Mouse (Mus musculus) small intestine, adult 2 months (tissue): Measurements from ENCODE around the gene Cntn4. TPM values are rescaled to one million over a fixed set of nuclear protein-coding genes. Genes with fewer than 3 reads are reported as not detected.

Experiments
- H3K27ac ChIP-seq: fragments of 200-500 bp; 2 replicates; pipeline ENCODE4 v1.5.1; 2012; ENCODE audit warnings: low read depth, low read length, control low read depth, inconsistent platforms; ENCODE audit not compliant: insufficient read depth
- H3K27me3 ChIP-seq: fragments of 200-500 bp; 2 replicates; pipeline ENCODE4 v1.6.1; 2012; ENCODE audit warnings: mild to moderate bottlenecking, moderate library complexity, low read length, inconsistent platforms; ENCODE audit not compliant: control insufficient read depth, insufficient read depth
- H3K36me3 ChIP-seq: fragments of 200-500 bp; 2 replicates; pipeline ENCODE4 v1.6.1; 2012; ENCODE audit warnings: mild to moderate bottlenecking, low read length, control low read depth, inconsistent platforms; ENCODE audit not compliant: control insufficient read depth, insufficient read depth
- H3K4me1 ChIP-seq: fragments of 200-500 bp; 2 replicates; pipeline ENCODE4 v1.6.1; 2012; ENCODE audit warnings: low read length, inconsistent platforms, mixed read lengths; ENCODE audit not compliant: control insufficient read depth, insufficient read depth, insufficient read length
- H3K4me3 ChIP-seq: fragments of 200-500 bp; 2 replicates; pipeline ENCODE4 v1.5.1; 2012; ENCODE audit warnings: low read depth, mild to moderate bottlenecking, control low read depth, inconsistent platforms, low read length, moderate library complexity
- CTCF ChIP-seq: fragments of 200-500 bp; IDR thresholded peaks from 2 replicates; pipeline ENCODE4 v1.5.1; 2012; ENCODE audit warnings: low read depth, mild to moderate bottlenecking, control low read depth, inconsistent platforms, low read length, moderate library complexity, mixed read lengths; ENCODE audit not compliant: insufficient replicate concordance, insufficient read length; ENCODE audit errors: extremely low read depth
- POLR2A ChIP-seq: fragments of 200-500 bp; IDR thresholded peaks from 2 replicates; pipeline ENCODE4 v1.6.1; 2012; ENCODE audit warnings: low read depth, mild to moderate bottlenecking, control low read depth, inconsistent platforms, low read length, moderate library complexity
- WGBS: fragments of 180-500 bp; shearing (Covaris S2); methylation state at CpG from one replicate; pipeline ENCODE4 v1.1.7; 2018; 5-methylcytosine and 5-hydroxymethylcytosine counted together
- polyA plus RNA-seq: library from polyadenylated mRNA; depleted of rRNA; stranded (reverse); fragments of >200 nt; gene quantifications from 2 replicates; pipeline ENCODE4 v1.2.3, GENCODE M21; 2012

Gene Cntn4
- polyA plus RNA-seq, 1 experiment, result not detected

- no peak overlapping the region for H3K4me3 ChIP-seq
- H3K36me3 ChIP-seq, result no peaks in the 10 kb centered on the region
- H3K4me1 ChIP-seq, result no peaks in the 10 kb centered on the region
- no peak overlapping the region for H3K27ac ChIP-seq
- H3K27me3 ChIP-seq, result no peaks in the 10 kb centered on the region
- TF ChIP-seq CTCF, result no peak
- no peak for TF ChIP-seq POLR2A
Measured at GRCm38 (mm10) chr6:105688195-105688594, 10.7 kb downstream of the Cntn4 start.

- H3K36me3 ChIP-seq, result no peaks in the 10 kb centered on the region
- 34% methylated on average over 6 of the region's 6 CpGs for WGBS
- TF ChIP-seq CTCF, result no peak
- no peak for TF ChIP-seq POLR2A
- H3K4me3 ChIP-seq, result no peak overlapping the region
- no peaks in the 10 kb centered on the region for H3K27me3 ChIP-seq
- H3K27ac ChIP-seq, result no peak overlapping the region
- no peaks in the 10 kb centered on the region for H3K4me1 ChIP-seq
Measured at GRCm38 (mm10) chr6:105742026-105742425, 64.6 kb downstream of the Cntn4 start.

GRCm38 (mm10) chr6:105780616-105781015, 103.2 kb downstream of the Cntn4 start:
- WGBS, result 69% methylated on average over 1 of the region's 1 CpGs
- no peaks in the 10 kb centered on the region for H3K27me3 ChIP-seq
- H3K36me3 ChIP-seq, result no peaks in the 10 kb centered on the region
- TF ChIP-seq CTCF (no peak), POLR2A (no peak)
- no peaks in the 10 kb centered on the region for H3K4me1 ChIP-seq
- no peak overlapping the region for H3K4me3 ChIP-seq
- no peak overlapping the region for H3K27ac ChIP-seq

- TF ChIP-seq POLR2A (no peak), CTCF (no peak)
- Histone ChIP-seq H3K4me3 (no peak overlapping the region), H3K27me3 (no peaks in the 10 kb centered on the region), H3K4me1 (no peaks in the 10 kb centered on the region), H3K36me3 (no peaks in the 10 kb centered on the region), H3K27ac (no peak overlapping the region)
- WGBS, result 91% methylated on average over 2 of the region's 2 CpGs
Measured at GRCm38 (mm10) chr6:105788462-105788861, 111.0 kb downstream of the Cntn4 start.

GRCm38 (mm10) chr6:105835099-105835498, 157.6 kb downstream of the Cntn4 start:
- Histone ChIP-seq H3K36me3 (no peaks in the 10 kb centered on the region), H3K4me3 (no peak overlapping the region), H3K4me1 (no peaks in the 10 kb centered on the region), H3K27ac (no peak overlapping the region), H3K27me3 (no peaks in the 10 kb centered on the region)
- TF ChIP-seq CTCF (no peak), POLR2A (no peak)

GRCm38 (mm10) chr6:105847296-105847695, 169.8 kb downstream of the Cntn4 start:
- WGBS, result 44% methylated on average over 1 of the region's 1 CpGs
- H3K36me3 ChIP-seq, result no peaks in the 10 kb centered on the region

GRCm38 (mm10) chr6:105892838-105893237, 215.4 kb downstream of the Cntn4 start:
- H3K36me3 ChIP-seq, result no peaks in the 10 kb centered on the region
- H3K27ac ChIP-seq, result no peak overlapping the region
- no peak for TF ChIP-seq CTCF
- no peak for TF ChIP-seq POLR2A
- 76% methylated on average over 4 of the region's 4 CpGs for WGBS
- H3K4me3 ChIP-seq, result no peak overlapping the region
- no peaks in the 10 kb centered on the region for H3K4me1 ChIP-seq
- no peaks in the 10 kb centered on the region for H3K27me3 ChIP-seq

More at GRCm38 (mm10) chr6:105847296-105847695, 169.8 kb downstream of the Cntn4 start:
- H3K4me3 ChIP-seq, result no peak overlapping the region
- H3K27me3 ChIP-seq, result no peaks in the 10 kb centered on the region
- TF ChIP-seq CTCF, result no peak
- TF ChIP-seq POLR2A, result no peak
- no peaks in the 10 kb centered on the region for H3K4me1 ChIP-seq
- no peak overlapping the region for H3K27ac ChIP-seq

GRCm38 (mm10) chr6:105938485-105938884, 261.0 kb downstream of the Cntn4 start:
- TF ChIP-seq CTCF, result no peak
- no peak for TF ChIP-seq POLR2A
- WGBS, result 79% methylated on average over 1 of the region's 1 CpGs
- Histone ChIP-seq H3K27me3 (no peaks in the 10 kb centered on the region), H3K36me3 (no peaks in the 10 kb centered on the region), H3K27ac (no peak overlapping the region), H3K4me3 (no peak overlapping the region), H3K4me1 (no peaks in the 10 kb centered on the region)
